Mouse (Mus musculus) liver, adult 2 months (tissue): ENCODE results near the gene Zbed5.

ENCODE experiments used
- CTCF ChIP-seq: fragments of 200-500 bp; IDR thresholded peaks from 2 replicates; pipeline ENCODE4 v1.5.1; 2011; ENCODE audit warnings: low read depth, low read length, control low read depth
- POLR2A ChIP-seq: fragments of 200-500 bp; IDR thresholded peaks from 2 replicates; pipeline ENCODE4 v1.6.1; 2011; ENCODE audit warnings: low read length, control low read depth; ENCODE audit not compliant: insufficient read depth; ENCODE audit errors: extremely low read depth

DNA sequence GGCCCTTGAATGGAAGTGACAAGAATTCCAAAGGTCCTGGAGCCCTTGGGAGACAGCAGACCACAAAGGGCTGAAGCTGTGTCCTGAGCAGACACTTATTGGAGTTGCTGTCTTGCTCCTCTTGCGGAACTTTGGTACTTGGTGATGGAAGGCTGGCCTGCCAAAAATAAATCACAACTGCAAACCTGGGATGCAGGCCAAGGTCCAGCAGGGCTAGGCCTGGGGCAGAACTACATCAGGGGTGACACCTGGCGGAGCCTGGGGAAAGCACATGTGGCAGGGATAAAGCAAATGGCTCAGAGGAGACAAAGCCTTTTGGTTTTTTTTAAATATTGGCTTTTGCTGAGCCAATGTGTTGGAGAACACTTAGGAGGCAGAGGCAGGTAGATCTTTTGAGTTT is 16.6 kb upstream of the Zbed5 start:
- peak; percentile 94 for TF ChIP-seq CTCF
- no peak for TF ChIP-seq POLR2A
